Mouse (Mus musculus) megakaryocyte, embryonic 14.5 days (primary cell): ENCODE data around the gene S100b.

Experiments used
- FLI1 ChIP-seq: IDR thresholded peaks from 2 replicates; pipeline ENCODE4 v1.6.1; 2012; ENCODE audit warnings: low read length, inconsistent platforms, mixed read lengths
- GATA1 ChIP-seq: IDR thresholded peaks from 3 replicates; pipeline ENCODE4 v1.6.1; 2012; ENCODE audit warnings: mixed read lengths, low read length, inconsistent platforms, borderline replicate concordance

DNA sequence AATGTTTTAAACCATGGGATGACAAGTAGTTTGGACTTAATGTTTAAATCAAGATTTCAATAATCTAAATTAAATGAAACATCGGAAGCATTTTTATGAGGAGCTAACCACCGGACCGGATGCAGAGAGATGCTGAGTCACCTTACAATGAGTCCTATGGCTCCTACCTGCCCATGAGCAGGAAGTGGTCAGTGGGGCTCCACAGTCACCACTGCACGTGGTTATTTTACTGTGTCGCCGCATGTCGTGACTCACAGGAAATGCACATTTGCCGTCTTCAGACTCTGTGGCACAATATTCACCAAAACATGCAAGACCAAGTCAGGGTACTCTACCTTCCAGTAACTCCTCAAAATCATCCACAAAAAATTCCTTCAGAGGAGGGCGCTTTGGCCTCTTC is 53.1 kb downstream of the S100b start:
- TF ChIP-seq GATA1 (no peak), FLI1 (no peak)
